Mouse (Mus musculus) heart, adult 8-10 months (tissue): Measurements from ENCODE around the gene Dse. TPM values are rescaled to one million over a fixed set of nuclear protein-coding genes. Genes with fewer than 3 reads are reported as not detected.
A peak's percentile ranks its signal among the peaks of the same experiment; 100 is the strongest.

Experiments
- DNase-seq: peaks from one replicate; pipeline ENCODE4 v3.0.0; 2022; ENCODE audit warnings: low spot score
- total RNA-seq, 4 experiments: library from RNA; stranded (reverse); gene quantifications; 2 replicates each; pipeline ENCODE4 v1.2.4; 2022

Dse gene
- total RNA-seq, 4 experiments from 2014 or later: 3.8 to 5.7 (median 4.9) TPM

DNA sequence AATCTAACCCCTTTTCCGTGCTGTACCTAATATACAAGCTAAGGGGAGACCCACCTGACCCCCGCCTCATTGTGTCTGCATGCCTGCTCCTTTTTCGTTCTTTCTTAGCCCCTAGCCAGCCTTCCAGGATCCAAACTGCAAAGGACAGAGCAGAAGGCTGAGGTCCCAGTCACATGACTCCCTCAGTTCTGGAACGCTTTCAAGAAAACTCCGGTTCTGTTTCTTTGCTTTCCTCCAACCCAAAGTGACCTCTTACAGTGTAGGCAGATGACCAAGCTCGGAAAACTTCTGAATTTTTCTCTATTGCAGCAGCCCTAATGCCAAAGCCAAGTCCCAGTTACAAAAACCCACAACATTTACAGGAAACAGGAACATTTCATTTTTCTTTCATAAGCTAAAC, 79.1 kb downstream of the Dse start:
- peak; percentile 63 for DNase-seq

DNA sequence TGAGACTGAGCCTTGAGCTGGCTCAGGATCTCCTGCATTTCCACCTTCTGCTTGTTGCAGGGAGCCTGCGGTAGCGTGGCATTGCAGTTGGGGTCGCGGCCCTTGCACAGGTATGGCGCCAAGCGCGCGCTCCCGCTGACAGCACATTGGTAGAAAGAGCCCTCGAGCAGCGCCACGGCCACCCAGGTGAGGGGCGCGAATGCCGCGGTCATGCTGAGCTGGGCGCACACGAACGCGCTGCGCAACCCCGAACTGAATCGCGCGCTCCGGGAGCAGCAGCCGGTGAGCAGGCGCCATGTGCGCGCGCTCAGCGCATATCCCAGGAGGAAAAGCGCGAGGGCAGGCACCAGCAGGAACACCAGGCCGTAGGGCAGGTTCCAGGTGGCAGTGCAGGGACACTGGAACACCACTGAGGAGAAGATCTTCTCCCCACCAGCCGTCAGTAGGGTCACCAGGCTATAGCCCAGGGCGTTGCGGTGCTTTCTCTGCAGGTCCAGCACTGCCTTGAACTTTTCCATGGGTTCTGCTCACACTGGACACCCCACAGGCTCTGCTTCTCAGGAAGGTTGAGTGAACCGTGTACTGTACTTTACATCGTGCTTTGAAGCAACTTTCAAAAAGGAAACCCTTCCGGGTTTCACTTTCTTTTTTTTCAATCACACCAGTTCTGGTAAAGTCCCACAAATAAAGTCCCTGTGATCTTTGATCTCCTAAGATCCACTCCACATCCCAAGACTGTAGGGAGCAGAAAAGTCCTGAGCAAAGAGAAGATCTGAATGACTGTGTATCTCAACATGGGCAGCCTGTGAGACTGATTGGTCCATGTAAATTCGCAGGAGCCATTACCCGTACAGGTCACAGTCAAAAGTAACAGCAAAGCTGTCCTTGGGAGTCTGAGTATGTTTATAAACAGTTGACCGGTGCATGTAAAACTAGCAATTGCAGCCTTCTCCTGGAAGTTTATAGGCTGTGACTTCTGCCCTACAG, 79.8 kb downstream of the Dse start, which contains the start of gene Calhm6:
TSS of gene Calhm6 (minus strand) at position 593 of the 987 bp plus-strand sequence.
- DNase-seq: no peak

- no peak for DNase-seq
These were observed 89.1 kb downstream of the Dse start for GRCm38 (mm10) chr10:34118421-34118820.

DNA sequence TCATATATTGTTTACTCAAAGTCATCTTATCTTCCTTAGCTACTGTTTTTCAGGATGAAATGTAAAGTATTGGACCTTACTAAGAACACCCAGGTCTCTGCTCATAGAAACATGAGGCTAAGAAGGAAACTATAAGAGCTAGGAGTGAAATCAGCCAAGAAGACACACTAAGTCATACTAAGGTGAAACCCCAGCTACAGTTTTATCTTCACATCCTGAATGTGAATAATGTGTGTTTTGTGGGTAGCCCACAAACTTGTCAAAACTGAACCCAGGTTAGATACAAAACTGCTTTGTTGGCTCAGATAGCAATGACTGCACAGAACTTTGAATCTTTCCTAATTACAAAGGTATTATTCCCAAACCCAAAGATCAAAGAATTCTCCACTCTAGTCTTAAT, 89.7 kb downstream of the Dse start:
- DNase-seq: no peak

DNA sequence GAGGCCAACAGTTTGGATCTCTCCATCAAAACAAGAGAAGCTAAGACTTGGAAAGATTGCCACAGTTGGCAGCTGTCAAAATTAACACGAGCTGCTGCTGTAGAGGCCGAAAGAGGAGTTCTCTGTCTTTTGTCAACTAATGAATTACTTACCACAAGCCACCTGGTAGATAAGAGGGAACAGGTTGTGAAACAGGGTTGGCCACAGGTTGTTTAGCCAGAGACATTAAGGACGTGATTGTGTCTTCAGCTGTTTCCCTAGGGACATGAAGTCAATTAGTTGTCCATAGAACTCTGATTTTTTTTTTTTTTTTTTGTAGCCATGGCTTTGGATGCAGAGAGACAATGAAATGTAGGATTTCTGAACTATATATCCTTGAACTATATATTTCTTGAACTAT, 90.4 kb downstream of the Dse start:
- DNase-seq: no peak

DNA sequence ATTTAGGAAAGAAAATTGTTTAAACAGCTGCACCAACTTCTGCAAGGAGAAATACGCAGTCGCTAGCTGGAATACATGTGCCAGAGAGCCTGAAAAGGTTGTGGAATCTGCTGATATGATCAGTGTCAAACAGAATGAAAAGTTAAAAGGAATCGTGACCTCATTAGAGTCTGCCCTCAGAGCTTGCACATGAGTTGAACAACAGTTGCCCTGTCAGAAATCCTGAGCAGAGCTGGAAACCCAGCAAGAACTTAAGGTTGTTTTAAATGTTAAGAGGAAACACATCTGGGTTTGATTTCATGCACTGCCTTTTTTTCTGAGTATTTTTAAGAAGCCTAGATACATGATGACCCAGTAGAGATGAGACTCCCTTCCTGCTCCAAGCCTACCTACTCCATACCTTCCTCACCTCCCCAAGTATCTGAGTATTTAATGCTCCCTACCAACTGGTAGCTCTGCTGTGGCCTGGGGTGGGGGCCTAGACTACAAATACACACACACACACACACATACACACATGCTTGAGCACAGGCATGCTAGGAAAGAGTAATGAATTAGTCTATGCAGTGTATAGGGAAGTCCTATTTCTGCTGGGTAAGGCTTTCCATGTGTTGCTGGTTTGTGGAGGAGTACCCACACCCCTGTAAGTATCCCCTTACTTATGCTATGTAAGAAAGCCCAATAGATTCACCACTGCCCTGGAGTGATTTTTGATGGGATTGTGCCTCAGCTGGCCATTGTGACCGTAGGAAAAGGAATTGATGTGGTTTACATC, 95.4 kb downstream of the Dse start:
- DNase-seq: no peak

DNA sequence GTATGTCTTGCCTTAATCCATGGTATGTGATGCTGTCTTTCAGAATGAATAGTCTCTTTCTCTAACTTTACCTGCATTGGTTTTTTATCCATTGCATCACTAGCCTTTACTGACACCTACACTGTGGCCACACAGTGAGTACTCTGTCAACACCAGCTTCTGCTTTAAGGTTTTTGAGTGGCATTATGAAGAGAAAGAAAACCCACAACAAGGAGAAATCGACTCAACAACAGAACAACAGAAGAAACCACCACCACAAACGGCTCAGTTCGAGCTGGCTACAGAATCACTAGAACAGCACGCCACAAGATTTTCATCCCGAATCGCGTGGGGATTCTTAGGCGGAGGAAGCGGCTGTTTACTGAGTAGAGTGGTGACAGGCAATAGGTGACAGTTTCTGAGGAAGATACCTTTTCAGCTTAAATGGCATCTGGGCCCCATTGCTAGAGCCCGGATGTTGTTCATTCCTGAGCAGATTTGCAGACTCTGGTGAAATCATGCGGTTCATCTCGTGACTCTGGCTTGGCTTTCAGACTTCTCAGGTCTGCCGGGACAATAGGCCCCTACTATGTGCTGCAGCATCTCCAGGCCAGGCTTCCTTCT, 96.6 kb downstream of the Dse start:
- DNase-seq: no peak

Other genes with a start within 250 kb of the Dse start
- 100 to 1,000 TPM; 111 to 118 (median 114) TPM for gene Rwdd1, start 188.1 kb downstream of the Dse start, total RNA-seq
- gene Trappc3l, start 170.1 kb downstream of the Dse start, total RNA-seq: not detected
- not detected for gene Calhm4, start 163.4 kb downstream of the Dse start, total RNA-seq
- 1 to 10 TPM in 1 of 4 experiments, under 1 TPM in 3; 0.63 to 1.1 (median 0.81) TPM for gene Calhm5, start 111.2 kb downstream of the Dse start, total RNA-seq
- under 1 TPM in 2 of 4 experiments, not detected in 2; 0.24 to 0.26 TPM for gene Calhm6, start 79.7 kb downstream of the Dse start, total RNA-seq
- gene Tspyl1, start 74.5 kb upstream of the Dse start, total RNA-seq: 10 to 100 TPM; 65.2 to 73.0 (median 68.1) TPM
- gene Tspyl4, start 89.7 kb upstream of the Dse start, total RNA-seq: 10 to 100 TPM; 13.9 to 20.4 (median 14.5) TPM
- gene Col10a1, start 182.3 kb upstream of the Dse start, total RNA-seq: not detected
- gene Nt5dc1, start 210.8 kb upstream of the Dse start, total RNA-seq: 10 to 100 TPM in 2 of 4 experiments, 1 to 10 TPM in 2; 8.1 to 13.2 (median 10.9) TPM